Mouse (Mus musculus): ENCODE measurements around the gene Nusap1.
A peak's percentile ranks its signal among the peaks of the same experiment; 100 is the strongest.
"Not testable (repeated sequence)": the region's sequence is repeated elsewhere in the genome, so short reads cannot be mapped to it uniquely, and the experiment has no call there.

Nusap1 gene

DNA sequence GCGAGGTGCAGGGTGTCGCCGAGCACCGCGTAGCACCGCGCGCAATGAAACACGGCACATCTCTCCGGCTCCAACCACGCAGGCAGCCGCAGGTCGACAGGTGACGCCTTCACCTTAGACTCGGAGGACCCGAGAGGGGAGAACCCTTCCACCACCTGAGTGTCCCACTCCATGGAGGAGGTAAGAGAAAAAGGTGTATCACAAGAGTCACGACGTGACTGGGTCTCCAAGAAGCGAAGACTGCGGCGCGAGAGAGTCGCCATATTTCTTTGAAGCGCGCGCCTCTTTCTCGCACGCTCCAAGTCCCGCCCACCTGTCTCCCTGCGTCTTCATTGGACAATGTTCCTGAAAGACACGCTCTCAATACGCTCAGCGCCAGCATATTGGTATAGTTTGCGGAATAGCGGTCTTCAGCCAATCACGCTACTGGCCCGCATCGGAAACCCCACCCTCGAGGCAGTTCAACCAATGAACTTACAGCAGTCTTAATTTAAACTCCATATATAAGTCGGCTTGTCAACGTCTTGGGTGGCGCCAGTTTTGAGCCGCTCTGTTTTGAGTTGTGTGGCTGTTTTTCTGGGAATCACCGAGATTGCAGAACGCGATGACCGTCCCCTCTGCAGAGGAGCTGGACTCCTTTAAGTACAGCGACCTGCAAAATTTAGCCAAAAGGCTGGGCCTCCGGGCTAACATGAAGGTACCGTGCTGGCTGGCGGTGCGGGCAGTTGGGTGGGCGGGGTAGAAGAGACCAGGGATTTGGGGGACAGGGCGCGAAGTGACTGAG, at the start of gene Nusap1, which contains the start of gene Oip5:
TSS of gene Nusap1 (plus strand) at position 100 of the 784 bp plus-strand sequence.
TSS of gene Oip5 (minus strand) at position 271 of the 784 bp plus-strand sequence.
- peak; percentile 92 for DNase-seq

DNA sequence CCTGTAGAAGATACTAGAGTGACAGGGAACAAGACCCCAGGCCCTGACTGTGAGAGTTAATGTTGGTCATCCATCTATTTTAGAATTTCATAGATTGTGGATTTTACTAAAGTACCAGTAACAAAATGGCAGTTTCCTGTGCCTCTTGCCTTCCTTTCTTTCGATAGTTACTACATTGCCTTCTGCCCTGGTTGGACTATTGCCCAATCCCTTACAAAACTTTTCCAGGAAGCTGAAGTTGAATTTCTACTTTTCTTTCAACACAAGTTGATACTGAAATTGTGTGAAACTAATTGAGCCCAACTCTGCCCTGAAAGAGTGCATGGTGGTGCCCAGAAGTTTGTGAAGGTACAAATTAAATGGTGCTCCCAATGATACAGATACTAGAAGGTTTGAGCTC, 45.6 kb upstream of the Nusap1 start:
- DNase-seq = no peak

DNA sequence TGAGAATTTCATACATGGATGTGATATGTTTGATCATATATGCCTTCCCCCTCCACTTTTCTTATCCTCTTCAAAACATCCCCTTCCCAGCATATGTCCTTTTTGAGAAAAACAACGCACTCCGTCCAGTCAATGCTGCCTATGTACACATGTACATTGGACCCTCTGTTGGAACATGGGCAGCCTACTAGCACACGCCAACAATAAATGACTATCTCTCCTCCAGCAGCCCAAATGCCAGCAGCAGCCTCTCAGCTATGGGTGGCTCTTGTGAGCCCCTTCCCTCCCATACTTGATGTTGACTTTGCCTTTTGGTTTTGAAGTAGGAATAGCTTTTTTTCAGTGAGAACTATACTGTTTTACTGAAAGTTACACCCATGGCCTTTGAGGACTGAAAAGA, 36.5 kb upstream of the Nusap1 start:
- no peak for DNase-seq

DNA sequence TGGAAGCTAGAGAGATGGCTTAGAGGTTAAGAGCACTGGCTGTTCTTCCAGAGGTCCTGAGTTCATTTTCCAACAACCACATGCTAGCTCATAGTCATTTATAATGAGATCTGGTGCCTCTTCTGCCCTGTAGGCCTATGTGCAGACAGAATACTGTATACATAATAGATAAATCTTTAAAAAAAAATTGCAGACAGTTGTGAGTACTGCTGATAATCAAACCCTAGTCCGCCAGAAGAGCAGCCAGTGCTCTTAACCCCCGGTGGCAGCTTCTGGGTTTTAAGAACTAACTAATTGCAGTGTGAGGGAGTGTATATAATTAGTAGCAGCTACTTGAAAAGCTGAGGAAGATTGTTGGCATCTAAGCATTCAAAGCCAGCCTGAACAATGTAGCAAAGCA, 34.7 kb upstream of the Nusap1 start:
- DNase-seq = no peak

DNA sequence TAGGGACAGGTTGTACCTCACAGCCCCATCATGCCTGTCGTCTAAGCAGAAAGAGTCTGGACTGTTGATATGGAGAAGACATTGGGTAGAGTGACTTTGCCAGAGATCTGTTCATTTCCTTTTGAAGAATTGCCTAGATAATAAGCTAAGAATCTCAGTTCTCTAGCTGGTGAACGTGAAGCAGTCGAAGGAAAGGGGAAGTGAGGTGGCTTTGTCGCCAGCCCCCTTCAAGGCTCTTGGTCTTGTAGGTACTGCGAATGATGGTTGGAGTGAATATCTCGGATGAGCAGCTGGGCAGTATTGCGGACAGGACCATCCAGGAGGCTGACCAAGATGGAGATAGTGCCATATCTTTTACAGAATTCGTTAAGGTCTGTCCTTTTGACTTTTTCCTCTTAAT, 33.8 kb upstream of the Nusap1 start:
- no peak for DNase-seq

DNA sequence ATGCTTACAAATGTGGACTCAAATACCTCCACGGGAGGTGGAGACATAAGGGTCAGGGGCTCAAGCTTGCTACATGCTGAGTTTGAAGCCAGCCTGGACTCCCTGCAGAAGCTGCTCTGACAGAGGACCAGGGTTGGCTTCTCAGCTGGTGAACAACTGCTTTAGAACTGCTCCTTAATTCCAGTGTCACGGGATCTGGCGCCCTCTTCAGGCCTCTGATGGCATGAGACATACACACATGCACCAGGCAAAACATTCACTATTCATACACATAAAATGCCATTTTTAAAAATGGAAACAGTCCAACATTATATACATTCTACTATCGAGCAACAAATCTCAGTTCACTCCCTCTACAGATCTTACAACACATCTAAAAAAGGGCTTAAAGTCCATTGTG, 30.7 kb upstream of the Nusap1 start:
- DNase-seq = peak; percentile 75

DNA sequence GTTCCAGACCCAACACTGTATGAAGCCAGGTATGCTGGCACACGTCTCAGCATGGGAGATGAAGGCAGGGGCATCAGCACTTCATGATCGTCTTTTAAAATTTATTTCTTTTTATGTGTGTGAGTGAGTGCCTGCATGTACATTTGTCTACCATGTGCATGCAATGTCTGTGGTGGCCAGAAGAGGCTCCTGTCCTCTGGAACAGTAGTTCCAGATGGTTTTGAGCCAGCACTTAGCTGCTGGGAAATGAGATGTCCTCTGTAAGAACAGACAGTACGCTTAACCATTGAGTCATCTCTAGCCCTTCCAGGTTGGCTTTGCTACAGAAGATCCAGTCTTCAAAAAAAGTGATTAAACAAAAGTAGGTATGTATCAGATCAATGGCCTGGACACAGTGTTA, 26.9 kb upstream of the Nusap1 start:
- DNase-seq = peak; percentile 4

DNA sequence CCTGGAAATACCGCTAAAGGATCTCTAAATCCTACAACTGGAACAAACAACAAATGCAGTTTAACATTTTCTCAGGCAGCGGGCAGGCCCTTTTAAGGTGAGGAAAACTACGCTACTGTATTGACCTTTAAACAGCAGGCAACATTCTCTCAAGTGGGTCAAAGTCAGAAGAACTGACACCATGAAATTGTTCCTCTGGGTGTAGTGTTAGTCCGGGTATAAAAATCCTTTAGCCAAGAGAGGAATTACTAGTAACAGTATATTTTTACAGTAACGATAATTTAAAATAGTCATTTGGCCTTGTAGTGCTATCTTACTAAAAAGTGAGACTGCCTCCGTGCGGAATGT, 24.4 kb upstream of the Nusap1 start:
- DNase-seq = no peak

DNA sequence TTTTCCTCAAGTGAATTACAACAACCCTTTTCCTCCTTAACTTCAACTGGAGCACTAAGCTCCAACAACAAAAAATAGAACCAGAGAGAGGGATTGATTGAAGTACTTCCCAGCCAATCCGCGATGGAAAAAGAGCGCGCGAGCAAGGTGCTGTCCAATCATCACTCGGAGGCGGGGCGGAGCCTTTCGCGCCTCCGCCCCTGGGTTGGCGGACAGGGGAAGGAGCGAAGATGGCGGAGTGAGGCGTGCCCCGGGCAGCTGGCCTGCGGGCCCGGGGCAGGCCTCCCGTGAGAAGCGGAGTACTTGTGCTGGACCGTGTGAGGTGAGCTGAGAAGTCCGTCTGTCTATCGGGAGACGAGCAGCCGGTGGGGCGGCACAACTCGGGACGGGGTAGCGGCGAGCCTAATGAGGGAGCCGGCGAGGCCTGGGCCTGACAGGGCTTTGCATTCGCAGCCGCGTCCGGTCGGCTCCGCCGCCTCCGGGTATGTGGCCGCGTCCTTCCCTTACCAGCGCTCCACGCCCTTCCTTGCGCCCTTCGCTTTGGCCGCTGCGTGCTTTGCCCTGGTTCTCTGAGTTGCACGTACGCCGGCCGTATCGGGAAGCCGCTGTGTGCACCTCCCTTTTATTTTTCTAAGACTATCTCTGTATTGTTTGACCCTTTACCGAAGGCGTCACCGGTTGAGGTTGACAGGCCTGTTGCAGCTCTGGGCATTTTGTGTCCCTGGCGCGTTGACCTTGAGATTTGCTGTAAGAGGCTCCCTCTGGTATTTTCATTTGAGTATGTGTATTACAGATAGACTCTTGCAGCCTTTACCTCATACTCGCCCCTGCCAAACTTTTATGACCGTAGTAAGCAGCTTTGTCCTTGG, 23.8 kb upstream of the Nusap1 start:
- peak; percentile 96 for DNase-seq

DNA sequence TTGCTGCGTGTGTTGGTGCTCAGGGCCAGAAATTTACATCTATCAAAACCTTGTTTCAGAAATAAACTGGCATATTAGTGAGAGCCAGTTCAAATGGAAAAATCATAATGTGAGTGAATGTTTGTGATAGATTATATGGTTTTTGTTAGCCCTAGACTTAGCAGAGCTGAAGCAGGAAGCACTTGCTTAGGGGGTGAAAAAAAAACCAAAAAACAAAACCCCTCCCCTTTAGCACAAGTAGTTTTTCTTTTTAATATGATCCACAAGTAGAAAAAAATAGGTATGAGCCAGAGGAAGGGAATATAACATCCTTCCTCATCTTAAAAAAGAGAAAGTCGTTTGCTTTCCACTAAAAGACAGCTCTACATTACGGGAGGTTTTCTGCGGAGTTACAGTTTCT, 22.8 kb upstream of the Nusap1 start:
- DNase-seq = no peak

DNA sequence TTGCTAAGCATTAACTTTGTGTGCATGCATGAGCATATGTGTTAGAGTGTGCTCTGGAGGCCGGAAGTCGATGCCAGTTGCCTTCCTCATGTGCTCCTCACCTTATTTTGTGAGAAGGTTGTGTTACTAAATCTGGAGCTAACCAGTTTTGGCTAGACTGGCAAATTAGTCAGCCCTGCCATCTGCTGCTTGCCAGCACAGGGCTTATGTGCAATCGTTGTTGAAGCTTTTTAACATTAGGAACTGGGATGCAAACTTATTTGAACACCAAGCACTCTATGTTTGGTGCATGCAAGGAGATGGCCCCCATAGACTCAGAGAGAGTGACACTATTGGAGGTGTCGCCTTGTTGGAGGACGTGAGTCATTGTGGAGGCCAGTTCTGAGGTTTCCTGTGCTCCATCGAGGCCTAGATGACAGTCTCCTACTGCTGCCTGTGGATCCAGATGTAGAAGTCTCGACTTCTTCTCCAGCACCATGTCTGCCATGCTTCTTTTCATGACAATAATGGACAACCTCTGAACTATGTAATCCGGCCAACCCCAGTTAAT, 21.2 kb upstream of the Nusap1 start:
- DNase-seq = no peak

DNA sequence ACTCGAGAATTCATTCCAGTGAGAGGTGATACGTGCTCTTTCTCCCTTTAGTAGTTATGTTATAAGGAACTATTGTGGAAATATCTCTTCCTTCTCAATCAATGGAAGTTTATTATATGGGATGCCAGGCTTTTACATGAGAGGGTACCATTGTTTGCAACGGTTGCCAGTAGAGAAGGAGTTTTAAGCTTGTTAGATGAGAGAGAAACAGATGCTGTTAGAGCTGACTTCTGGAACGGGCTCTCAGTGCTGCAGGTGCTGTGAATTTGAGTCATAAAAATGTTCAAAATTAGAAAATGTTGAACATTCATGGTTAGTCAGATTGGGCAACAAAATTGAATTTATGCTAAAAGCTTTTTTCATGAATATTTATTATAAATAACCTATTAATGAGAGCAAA, 17.1 kb upstream of the Nusap1 start:
- no peak for DNase-seq

DNA sequence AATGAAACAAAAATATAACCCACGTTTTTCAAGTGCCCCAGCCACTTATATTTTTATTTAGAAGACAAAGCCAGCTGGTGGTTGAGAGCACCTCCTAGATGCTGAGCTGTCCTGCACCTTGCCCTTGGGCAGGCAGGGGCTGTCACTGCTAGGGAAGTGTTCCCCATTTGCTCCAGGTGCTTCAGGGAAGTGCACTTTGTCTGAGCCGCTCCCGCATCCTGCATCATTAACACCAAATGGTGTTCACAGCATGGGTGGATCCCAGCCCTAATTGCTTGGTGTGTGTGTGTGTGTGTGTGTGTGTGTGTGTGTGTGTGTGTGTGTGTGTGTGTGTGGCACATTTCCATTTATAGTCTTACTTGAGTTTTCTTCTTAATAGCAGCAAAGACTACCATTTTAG, 16.5 kb upstream of the Nusap1 start:
- not testable (repeated sequence) for DNase-seq

DNA sequence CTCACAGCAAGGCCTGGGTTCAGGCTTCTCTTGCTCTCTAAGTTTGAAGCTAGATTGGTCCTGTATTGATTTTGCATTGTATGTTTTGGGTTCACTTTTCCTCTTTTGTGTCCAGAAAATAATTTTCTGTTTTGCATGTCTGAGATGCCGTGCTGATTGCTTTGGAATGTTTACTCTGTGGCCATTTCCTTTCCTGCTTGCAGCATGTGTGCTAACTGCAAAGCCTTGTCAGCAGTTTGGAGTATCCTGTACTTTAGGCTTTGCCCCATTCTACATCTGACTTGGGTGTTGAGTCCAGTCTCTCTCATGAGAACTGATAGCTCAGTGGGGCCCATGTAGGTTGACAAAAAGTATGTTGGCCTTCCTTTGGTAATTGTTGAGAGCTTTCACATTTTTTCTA, 15.6 kb upstream of the Nusap1 start:
- DNase-seq = no peak

DNA sequence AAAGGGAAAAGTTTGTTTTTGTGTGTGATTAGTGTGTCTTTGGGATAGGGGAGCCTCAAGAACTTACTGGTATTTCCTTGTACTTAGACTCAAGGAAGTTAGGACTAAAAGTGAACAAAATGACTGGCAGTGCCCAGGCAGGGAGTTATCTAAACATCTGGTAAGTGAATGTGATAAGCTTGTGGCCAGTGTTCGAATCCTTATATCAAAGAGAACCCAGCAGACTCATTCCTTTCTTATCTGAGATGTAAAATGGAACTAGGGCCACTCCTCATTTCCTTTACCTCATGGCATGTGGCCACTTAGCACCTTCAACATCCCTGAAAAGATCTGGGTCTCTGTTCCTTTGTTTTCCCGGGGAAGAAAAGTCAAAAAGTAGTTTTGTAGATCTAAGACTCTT, 14.2 kb upstream of the Nusap1 start:
- no peak for DNase-seq

DNA sequence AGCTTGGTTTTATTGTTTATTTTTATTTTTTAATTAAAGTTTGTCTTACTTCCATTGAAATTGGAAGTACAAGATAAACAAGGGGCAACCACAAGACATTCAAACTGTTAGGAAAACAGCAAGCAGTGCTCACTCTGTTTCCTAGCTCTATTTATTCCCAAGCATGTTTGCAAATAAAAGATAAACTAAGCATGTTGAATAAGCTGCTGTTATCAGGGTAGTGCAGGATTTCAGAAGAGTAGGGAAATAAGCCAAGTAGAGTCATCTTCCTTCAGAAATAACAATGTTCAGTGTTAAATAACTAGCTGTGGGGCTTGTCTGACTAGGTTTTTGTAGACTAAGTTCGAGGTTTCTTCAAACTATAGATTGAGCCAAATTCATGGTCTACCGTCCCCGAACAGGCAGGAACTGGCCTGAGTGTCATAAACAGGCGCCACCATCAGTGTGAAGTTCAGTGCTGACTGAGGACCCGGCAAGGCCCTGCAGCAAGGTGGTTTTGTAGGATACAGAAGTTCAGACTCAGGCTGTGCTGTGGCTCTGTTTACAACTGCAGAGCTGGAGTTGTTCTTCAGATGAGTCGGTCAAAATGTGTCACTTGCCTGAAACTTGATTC, 12.6 kb upstream of the Nusap1 start:
- no peak for DNase-seq

DNA sequence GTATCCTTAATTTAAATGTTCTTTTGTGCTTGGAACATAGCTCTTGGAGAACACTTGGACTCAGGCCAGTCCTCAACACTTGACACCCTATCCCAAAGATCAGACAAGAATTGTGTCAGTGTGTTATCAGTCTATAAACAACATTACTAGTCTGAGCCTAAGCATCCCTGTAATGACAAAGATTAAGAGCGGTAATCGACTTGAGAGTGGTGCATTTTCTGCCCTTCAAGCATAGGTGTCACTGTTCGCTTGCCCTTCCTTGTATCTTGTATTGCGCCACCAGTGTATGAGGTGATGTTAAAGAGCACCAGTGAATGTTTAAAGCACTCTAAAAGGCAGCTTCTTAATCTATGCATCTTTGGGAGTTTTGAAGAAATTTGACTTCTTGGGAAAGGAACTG, 11.1 kb upstream of the Nusap1 start:
- DNase-seq = no peak

DNA sequence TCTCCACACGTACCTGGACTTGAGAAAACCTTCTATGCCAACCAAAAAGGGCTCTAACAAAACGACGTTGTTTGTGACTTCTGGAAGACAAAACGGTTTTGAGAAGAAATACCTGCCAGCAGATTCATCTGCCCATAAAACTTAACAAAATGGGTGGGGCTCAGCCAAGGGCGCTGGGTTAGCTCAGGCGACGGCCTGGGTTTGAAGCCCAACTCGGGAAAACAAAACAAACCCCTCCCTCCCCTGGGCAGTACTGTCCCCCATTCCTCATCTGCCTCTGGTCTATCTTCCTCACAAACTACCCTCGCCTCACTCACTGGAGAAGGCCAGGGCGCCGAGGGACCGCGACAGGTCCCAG, 278 bp upstream of the Nusap1 start:
- no peak for DNase-seq

DNA sequence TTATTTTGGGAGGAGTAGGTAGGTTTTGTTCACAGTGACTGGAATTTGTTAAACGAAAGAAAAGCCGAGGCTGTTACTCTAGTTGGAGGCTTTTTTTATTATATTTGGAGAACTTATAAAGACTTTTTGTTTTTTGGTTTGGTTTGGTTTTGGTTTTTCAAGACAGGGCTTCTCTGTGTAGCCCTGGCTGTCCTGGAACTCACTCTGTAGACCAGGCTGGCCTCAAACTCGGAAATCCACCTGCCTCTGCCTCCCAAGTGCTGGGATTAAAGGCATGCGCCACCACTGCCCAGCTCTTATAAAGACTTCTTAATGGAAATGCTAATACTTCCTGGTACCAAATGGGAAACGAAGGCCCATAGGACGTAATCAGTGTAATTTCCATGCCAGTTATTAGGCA, 904 bp downstream of the Nusap1 start:
- DNase-seq = not testable (repeated sequence)

DNA sequence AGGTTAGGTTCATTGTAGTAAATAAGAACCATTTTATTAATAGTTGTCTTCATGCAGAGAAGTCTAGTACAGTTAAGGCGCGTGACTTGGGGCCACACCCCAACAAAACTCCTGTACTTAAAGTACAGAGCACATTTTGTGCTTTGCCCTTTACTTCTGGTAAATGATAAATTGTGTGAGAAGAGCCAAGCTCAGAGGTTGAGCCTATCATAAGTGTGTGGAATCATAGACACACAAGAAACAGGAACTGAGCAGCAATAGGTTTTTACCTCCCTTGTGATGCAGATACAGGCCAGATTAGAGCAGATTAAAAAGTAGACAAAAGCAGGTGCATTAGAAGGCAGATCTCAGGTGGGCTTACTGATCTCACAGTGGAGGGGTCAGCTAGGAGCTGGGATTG, 3.2 kb downstream of the Nusap1 start:
- DNase-seq = no peak

DNA sequence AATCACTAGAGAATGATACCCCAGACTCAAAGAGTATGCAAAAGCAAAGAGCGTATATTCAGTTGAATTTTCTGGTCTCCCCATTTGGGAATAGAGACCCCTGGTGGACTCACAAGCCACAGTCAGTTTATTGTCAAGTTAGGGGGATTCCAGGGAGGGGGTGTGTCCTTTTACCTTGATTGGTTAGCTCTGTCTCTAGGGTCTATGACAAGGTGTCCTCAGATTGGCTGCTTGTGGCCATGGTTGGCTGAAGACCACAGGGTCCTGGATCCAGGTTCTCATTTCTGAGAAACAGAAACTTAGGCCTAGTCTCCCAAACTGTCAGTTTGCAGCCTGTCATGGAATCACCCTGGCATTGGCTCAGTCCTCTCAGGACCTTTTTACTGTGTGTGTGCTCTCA, 18.7 kb downstream of the Nusap1 start:
- no peak for DNase-seq

DNA sequence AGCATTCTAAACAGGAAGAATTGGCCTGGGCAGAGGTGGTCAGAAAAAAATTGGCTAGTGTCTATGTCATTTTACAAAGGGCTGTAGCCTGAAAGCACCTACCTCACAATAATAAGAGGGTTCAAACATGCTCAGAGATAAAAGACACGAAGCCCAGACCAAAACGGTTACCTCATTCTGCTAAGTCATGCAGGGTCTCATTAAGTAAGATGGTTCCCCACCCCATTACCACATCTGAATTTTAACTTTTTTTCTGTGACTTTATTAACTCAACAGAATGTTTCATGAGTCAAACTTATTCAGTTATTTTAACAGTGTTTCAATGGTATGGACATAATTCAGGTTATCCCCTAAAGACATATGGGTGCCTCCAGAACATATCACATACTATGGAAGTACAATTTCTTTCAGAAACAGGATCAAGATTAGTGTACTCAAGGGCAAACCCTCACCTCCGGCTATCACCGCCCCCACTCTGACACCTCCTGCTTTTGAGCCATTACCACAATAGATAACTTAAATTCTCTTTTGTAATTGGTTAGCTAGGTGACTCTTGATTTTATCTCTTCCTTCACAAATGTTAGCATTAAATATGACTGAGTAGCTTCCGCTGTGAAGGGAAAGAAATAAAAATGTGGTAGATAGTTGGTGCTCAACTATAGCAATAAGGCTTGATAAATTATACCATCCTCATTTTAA, 23.3 kb downstream of the Nusap1 start:
- no peak for DNase-seq

DNA sequence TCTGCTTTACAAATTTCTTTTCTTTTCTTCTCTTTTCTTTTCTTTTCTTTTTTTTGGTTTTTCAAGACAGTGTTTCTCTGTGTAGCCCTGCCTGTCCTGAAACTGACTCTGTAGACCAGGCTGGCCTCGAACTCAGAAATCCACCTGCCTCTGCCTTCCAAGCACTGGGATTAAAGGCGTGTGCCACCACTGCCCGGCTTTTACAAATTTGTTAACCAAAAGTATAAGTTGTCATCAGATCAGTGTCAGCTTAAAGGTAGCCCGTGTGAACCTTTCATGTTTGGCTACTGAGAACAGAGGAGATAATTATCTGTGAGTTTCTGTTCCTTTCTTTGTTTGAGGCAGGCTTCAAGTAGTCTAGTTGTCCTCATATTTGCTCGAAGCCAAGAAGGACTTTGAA, 26.2 kb downstream of the Nusap1 start:
- DNase-seq = no peak
